Mouse (Mus musculus) effector memory CD4-positive, alpha-beta T cell, adult 5 months (primary cell): ENCODE results near the gene Med4. TPM values are rescaled to one million over a fixed set of nuclear protein-coding genes. Genes with fewer than 3 reads are reported as not detected.

Source experiments
- polyA plus RNA-seq: library from polyadenylated mRNA; unstranded; fragments of 100-300 nt; shearing (Covaris generic); gene quantifications from one replicate; pipeline ENCODE4 v1.2.1, GENCODE M21; 2017

The Med4 gene
- 69.0 TPM for polyA plus RNA-seq

GRCm38 (mm10) chr14:73509765-73510423 is at the start of gene Med4:
Med4 (plus strand) TSS chr14:73510025.

GRCm38 (mm10) chr14:73524766-73525448 is 15.1 kb downstream of the Med4 start, which contains the start of gene Sucla2:
Sucla2 (plus strand) TSS chr14:73525319.

GRCm38 (mm10) chr14:73548051-73548450 is 38.2 kb downstream of the Med4 start, which contains the start of gene Nudt15:
Nudt15 (minus strand) TSS chr14:73548242.

Other genes starting within 250 kb of the Med4 start
- 70.8 TPM for gene Rb1, start 184.2 kb upstream of the Med4 start, polyA plus RNA-seq
- 1,239 TPM for gene Itm2b, start 124.7 kb upstream of the Med4 start, polyA plus RNA-seq
- 53.7 TPM for gene Sucla2, start 15.3 kb downstream of the Med4 start, polyA plus RNA-seq
- 7.2 TPM for gene Nudt15, start 38.2 kb downstream of the Med4 start, polyA plus RNA-seq
- not detected for gene Gm21750, start 151.2 kb downstream of the Med4 start, polyA plus RNA-seq